Mouse (Mus musculus): ENCODE results near the gene Polk. TPM values are rescaled to one million over a fixed set of nuclear protein-coding genes. Genes with fewer than 3 reads are reported as not detected.

The Polk gene
- polyA plus RNA-seq, 2 experiments: 9.6 to 9.8 TPM

DNA sequence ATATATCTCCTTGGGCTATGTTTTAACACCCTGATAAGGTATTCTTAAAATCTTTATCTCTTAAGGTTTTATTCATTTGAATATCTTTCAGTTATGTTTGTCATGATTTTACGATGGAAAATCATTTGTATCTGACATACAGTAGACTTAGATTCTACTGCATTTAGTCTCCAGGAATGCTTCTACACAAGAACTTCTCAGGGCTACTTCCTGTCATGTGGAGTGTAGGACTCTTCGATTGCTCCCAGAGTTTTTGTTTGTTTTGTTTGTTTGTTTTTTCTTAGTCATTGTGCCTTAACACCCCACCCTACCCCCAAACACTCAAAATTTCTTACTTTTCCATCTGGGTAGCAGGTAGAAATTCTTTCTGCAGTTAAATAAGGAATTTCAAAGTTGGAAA lies 998 bp downstream of the Polk start:
- no peak overlapping the region for H3K27ac ChIP-seq (replicated peaks; ENCODE audit: low read depth, low read length)
- no peaks in the 10 kb centered on the region for H3K27me3 ChIP-seq (ENCODE audit: control insufficient read depth, insufficient read depth, low read length)
- H3K36me3 ChIP-seq (ENCODE audit: control insufficient read depth, insufficient read depth, low read length): no peaks in the 10 kb centered on the region
- no peaks in the 10 kb centered on the region for H3K9me3 ChIP-seq (ENCODE audit: control insufficient read depth, low read length)
- H3K4me1 ChIP-seq (ENCODE audit: control insufficient read depth, insufficient read depth, low read length): 0 out of 2 replicates have a peak, but pooled peaks cover 2% of the 10 kb centered on the region
- no peak for TF ChIP-seq POLR2A (IDR thresholded peaks at IDR 0.05; ENCODE audit: borderline replicate concordance, extremely low read depth, insufficient read depth, insufficient read length)
- WGBS: 44% methylated on average over 2 of the region's 2 CpGs
- peak overlapping the region; percentile 54 for H3K4me2 ChIP-seq (replicated peaks; ENCODE audit: low read depth, low read length, severe bottlenecking)
- no peak overlapping the region for H3K9ac ChIP-seq (ENCODE audit: low read depth, low read length, severe bottlenecking)
- peak overlapping the region; percentile 95 for H3K4me3 ChIP-seq (replicated peaks; ENCODE audit: low read length)
- ATAC-seq (ENCODE audit: low FRiP score, low read depth): no peak
- DNase-seq (ENCODE audit: low spot score): no peak

DNA sequence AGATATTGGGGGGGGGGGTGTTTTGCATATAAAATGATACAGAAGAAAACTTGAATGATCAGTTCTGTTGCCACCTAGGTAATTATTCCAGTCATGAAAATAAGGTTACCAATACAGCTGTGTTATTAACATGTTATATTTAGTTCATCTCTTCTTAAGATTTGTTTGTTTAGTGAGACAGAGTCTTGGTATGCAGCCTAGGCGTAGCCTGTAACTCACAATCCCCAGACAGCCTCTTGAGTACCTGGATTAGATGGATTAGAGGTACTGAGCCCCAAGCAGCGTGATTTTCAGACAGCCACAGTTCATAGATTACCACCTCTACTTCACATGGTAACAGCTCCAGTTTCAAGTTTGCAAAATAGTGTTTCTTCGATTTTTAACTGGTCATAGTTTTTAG lies 4.3 kb downstream of the Polk start:
- Histone ChIP-seq H3K27me3 (ENCODE audit: control insufficient read depth, insufficient read depth, low read length) (no peaks in the 10 kb centered on the region), H3K9ac (ENCODE audit: low read depth, low read length, severe bottlenecking) (no peak overlapping the region), H3K9me3 (ENCODE audit: control insufficient read depth, low read length) (no peaks in the 10 kb centered on the region), H3K27ac (replicated peaks; ENCODE audit: low read depth, low read length) (no peak overlapping the region), H3K36me3 (ENCODE audit: control insufficient read depth, insufficient read depth, low read length) (no peaks in the 10 kb centered on the region), H3K4me1 (ENCODE audit: control insufficient read depth, insufficient read depth, low read length) (0 out of 2 replicates have a peak, but pooled peaks cover 3% of the 10 kb centered on the region), H3K4me2 (replicated peaks; ENCODE audit: low read depth, low read length, severe bottlenecking) (no peak overlapping the region), H3K4me3 (replicated peaks; ENCODE audit: low read length) (no peak overlapping the region)
- DNase-seq (ENCODE audit: low spot score) (no peak), ATAC-seq (ENCODE audit: low FRiP score, low read depth) (no peak)
- WGBS: 77% methylated on average over 3 of the region's 3 CpGs
- TF ChIP-seq POLR2A (IDR thresholded peaks at IDR 0.05; ENCODE audit: borderline replicate concordance, extremely low read depth, insufficient read depth, insufficient read length): no peak

DNA sequence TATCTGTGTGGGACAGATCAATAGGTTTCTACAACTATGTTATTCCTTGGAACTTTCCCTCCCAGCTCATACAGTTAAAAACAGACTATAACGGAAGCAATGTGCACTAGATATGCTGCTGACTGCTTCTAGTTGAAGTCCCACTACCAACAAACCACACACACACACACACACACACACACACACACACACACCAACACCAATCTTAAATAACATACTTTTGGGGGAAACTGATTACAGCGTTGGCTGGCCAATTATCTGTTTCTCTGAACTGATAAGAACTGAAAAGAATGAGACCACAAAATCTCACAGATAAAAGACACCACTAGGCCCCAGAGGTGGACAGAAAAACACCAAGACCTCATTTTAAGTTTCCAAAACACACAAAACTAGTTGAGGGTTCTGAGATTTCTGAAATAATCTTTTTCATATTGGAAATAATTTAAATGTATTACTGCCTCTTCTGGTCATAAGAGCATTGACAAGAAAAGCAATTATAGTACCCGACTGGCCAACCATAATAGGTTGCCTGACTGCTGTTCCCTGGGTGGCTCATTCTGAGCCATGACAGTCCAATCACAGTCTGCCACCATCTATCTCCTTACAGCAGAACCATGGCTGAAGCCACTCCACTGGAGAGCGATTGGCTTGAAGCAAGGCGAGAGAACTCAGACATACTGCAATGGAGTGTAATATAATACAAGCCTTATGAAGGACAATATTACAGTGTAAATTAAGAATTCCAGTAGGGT lies 5.4 kb downstream of the Polk start:
- Histone ChIP-seq H3K27ac (replicated peaks; ENCODE audit: low read depth, low read length) (no peak overlapping the region), H3K4me2 (replicated peaks; ENCODE audit: low read depth, low read length, severe bottlenecking) (no peak overlapping the region), H3K4me3 (replicated peaks; ENCODE audit: low read length) (no peak overlapping the region), H3K36me3 (ENCODE audit: control insufficient read depth, insufficient read depth, low read length) (no peaks in the 10 kb centered on the region), H3K9ac (ENCODE audit: low read depth, low read length, severe bottlenecking) (no peak overlapping the region), H3K9me3 (ENCODE audit: control insufficient read depth, low read length) (no peaks in the 10 kb centered on the region), H3K27me3 (ENCODE audit: control insufficient read depth, insufficient read depth, low read length) (no peaks in the 10 kb centered on the region), H3K4me1 (ENCODE audit: control insufficient read depth, insufficient read depth, low read length) (0 out of 2 replicates have a peak, but pooled peaks cover 3% of the 10 kb centered on the region)
- DNase-seq (ENCODE audit: low spot score) (no peak), ATAC-seq (ENCODE audit: low FRiP score, low read depth) (no peak)
- TF ChIP-seq POLR2A (IDR thresholded peaks at IDR 0.05; ENCODE audit: borderline replicate concordance, extremely low read depth, insufficient read depth, insufficient read length): no peak
- WGBS: 82% methylated on average over 5 of the region's 5 CpGs

DNA sequence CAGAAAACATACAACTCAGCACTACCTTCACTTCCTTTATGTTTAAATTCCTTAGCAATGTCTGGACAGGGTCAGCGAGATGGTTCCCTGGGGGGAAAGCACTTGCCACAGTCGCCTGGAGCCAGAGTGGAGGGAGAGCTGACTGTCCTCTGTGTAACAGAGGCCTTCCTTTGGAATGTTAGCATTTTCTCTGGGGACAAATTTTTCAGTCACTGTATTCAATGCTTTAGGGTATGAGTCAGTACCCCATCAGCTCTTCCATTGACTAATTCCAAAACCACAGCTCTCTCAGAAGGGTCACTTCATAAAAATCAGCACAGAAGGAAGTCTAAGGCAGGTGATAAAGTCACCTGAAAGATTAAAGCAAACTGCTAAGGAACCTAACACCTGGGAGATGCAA lies 8.6 kb downstream of the Polk start:
- H3K27ac ChIP-seq (replicated peaks; ENCODE audit: low read depth, low read length): no peak overlapping the region; the same call in 1 of the 2 replicates

DNA sequence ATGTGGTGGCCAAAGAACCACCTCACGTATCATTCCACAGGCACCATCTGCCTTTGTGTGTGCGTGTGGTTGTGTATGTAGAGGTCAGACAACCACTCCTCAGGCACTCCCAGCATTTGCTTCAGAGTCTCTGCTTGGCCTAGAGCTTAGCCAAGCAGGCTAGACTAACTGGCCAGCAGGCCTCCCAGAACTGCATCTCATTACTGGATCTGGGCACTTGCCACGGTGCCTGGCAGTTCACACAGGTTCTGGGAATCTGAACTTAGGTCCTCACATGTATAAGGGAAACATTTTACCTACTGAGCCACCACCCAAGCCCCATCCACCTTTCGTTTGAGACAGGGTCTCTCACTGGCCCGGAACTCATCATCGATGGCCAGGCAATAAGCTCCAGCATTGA lies 10.2 kb downstream of the Polk start:
- Histone ChIP-seq H3K27me3 (ENCODE audit: control insufficient read depth, insufficient read depth, low read length) (no peaks in the 10 kb centered on the region), H3K27ac (replicated peaks; ENCODE audit: low read depth, low read length) (no peak overlapping the region), H3K4me3 (replicated peaks; ENCODE audit: low read length) (no peak overlapping the region), H3K9me3 (ENCODE audit: control insufficient read depth, low read length) (no peaks in the 10 kb centered on the region), H3K36me3 (ENCODE audit: control insufficient read depth, insufficient read depth, low read length) (no peaks in the 10 kb centered on the region), H3K9ac (ENCODE audit: low read depth, low read length, severe bottlenecking) (no peak overlapping the region), H3K4me1 (ENCODE audit: control insufficient read depth, insufficient read depth, low read length) (0 out of 2 replicates have a peak, but pooled peaks cover 3% of the 10 kb centered on the region), H3K4me2 (replicated peaks; ENCODE audit: low read depth, low read length, severe bottlenecking) (no peak overlapping the region)
- WGBS: 83% methylated on average over 6 of the region's 6 CpGs
- no peak for ATAC-seq (ENCODE audit: low FRiP score, low read depth)
- TF ChIP-seq POLR2A (IDR thresholded peaks at IDR 0.05; ENCODE audit: borderline replicate concordance, extremely low read depth, insufficient read depth, insufficient read length): no peak
- no peak for DNase-seq (ENCODE audit: low spot score)

More for the DNA sequence above, 8.6 kb downstream of the Polk start:
- Histone ChIP-seq H3K9ac (ENCODE audit: low read depth, low read length, severe bottlenecking) (no peak overlapping the region), H3K4me3 (replicated peaks; ENCODE audit: low read length) (no peak overlapping the region), H3K36me3 (ENCODE audit: control insufficient read depth, insufficient read depth, low read length) (no peaks in the 10 kb centered on the region), H3K27me3 (ENCODE audit: control insufficient read depth, insufficient read depth, low read length) (no peaks in the 10 kb centered on the region), H3K4me1 (ENCODE audit: control insufficient read depth, insufficient read depth, low read length) (0 out of 2 replicates have a peak, but pooled peaks cover 3% of the 10 kb centered on the region), H3K4me2 (replicated peaks; ENCODE audit: low read depth, low read length, severe bottlenecking) (no peak overlapping the region), H3K9me3 (ENCODE audit: control insufficient read depth, low read length) (no peaks in the 10 kb centered on the region)
- no peak for TF ChIP-seq POLR2A (IDR thresholded peaks at IDR 0.05; ENCODE audit: borderline replicate concordance, extremely low read depth, insufficient read depth, insufficient read length)
- DNase-seq (ENCODE audit: low spot score): no peak
- 56% methylated on average over 2 of the region's 2 CpGs for WGBS
- no peak for ATAC-seq (ENCODE audit: low FRiP score, low read depth)
